Mouse (Mus musculus) liver, adult 2 months (tissue): ENCODE measurements at regions not wholly inside any gene's neighbourhood (a gene's known extent, or its start where the extent isn't known, plus 50 kb on each side); places are given as distances from the start of the nearest gene placed in this dataset.

ENCODE experiments used
- DNase-seq: peaks from one replicate; pipeline ENCODE4 v3.0.0-alpha.2; 2011; ENCODE audit warnings: low read depth, low spot score; ENCODE audit errors: extremely low read depth
- H3K27ac ChIP-seq: fragments of 200-500 bp; replicated peaks from 2 replicates; pipeline ENCODE4 v1.5.1; 2012; ENCODE audit warnings: low read depth, mild to moderate bottlenecking, control low read depth, inconsistent platforms, low read length; ENCODE audit not compliant: insufficient read depth
- H3K27me3 ChIP-seq: fragments of 200-500 bp; 2 replicates; pipeline ENCODE4 v1.6.1; 2012; ENCODE audit warnings: mild to moderate bottlenecking, moderate library complexity, low read length, inconsistent platforms; ENCODE audit not compliant: control insufficient read depth, insufficient read depth
- H3K36me3 ChIP-seq: fragments of 200-500 bp; 2 replicates; pipeline ENCODE4 v1.6.1; 2012; ENCODE audit warnings: low read length, inconsistent platforms; ENCODE audit not compliant: control insufficient read depth, insufficient read depth
- H3K4me1 ChIP-seq: fragments of 200-500 bp; 2 replicates; pipeline ENCODE4 v1.6.1; 2011; ENCODE audit warnings: low read length; ENCODE audit not compliant: control insufficient read depth, insufficient read depth
- H3K4me3 ChIP-seq: fragments of 200-500 bp; 2 replicates; pipeline ENCODE4 v1.5.1; 2011; ENCODE audit warnings: low read depth, mild to moderate bottlenecking, control low read depth, low read length, moderate library complexity; ENCODE audit not compliant: insufficient read depth
- H3K79me2 ChIP-seq: fragments of 200-500 bp; 2 replicates; pipeline ENCODE4 v1.6.1; 2012; ENCODE audit warnings: inconsistent platforms, mild to moderate bottlenecking, low read length, moderate library complexity; ENCODE audit not compliant: control insufficient read depth, insufficient read depth
- H3K9ac ChIP-seq: fragments of 200-500 bp; 2 replicates; pipeline ENCODE4 v1.6.1; 2012; ENCODE audit warnings: low read depth, mild to moderate bottlenecking, control low read depth, inconsistent platforms, low read length
- CTCF ChIP-seq: fragments of 200-500 bp; IDR thresholded peaks from 2 replicates; pipeline ENCODE4 v1.5.1; 2011; ENCODE audit warnings: low read depth, low read length, control low read depth
- POLR2A ChIP-seq: fragments of 200-500 bp; IDR thresholded peaks from 2 replicates; pipeline ENCODE4 v1.6.1; 2011; ENCODE audit warnings: low read length, control low read depth; ENCODE audit not compliant: insufficient read depth; ENCODE audit errors: extremely low read depth
- WGBS: fragments of 180-500 bp; shearing (Covaris S2); methylation state at CpG from one replicate; pipeline ENCODE4 v1.1.7; 2018; 5-methylcytosine and 5-hydroxymethylcytosine counted together

DNA sequence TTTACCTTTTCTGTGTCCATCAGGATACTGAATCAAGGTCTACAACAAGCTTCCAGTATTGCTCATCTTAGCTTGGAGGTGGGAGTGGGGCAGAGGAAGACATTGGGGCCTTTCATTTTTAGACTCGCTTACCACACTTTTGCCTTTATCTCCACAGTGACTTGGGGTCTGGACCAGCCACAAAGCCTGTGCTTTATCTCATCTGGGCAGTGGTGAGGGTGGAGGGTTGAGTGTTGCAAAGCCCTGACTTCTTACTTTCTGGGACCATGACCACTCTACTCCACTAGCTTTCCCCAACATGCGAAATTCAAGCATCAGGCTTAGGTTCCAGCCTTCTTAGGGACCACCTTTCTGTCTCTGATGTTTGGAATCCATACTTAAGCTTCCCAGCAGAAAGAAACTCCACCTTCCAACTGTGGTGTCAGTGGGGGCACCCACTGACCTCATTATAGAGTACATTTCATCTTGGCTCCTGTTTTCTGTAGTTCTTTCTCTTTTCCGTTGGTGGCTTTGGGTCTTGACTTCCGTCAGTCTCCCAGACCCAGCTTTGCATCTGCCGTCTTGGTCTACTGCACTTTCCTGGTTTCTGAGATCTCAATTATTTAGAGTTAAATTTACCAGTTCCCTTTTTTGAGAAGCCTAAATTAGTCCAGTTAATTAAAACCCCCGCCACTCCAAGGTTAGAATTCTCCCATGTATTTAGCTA lies 80.5 kb downstream of the Gm815 start:
- WGBS: 94% methylated on average over 6 of the region's 6 CpGs
- H3K27ac ChIP-seq: no peak overlapping the region
- H3K4me3 ChIP-seq: no peak overlapping the region
- no peak overlapping the region for H3K9ac ChIP-seq
- H3K79me2 ChIP-seq: no peaks in the 10 kb centered on the region
- H3K36me3 ChIP-seq: no peaks in the 10 kb centered on the region
- TF ChIP-seq POLR2A (no peak), CTCF (no peak)
- H3K27me3 ChIP-seq: no peaks in the 10 kb centered on the region
- no peak for DNase-seq
- H3K4me1 ChIP-seq: no peaks in the 10 kb centered on the region

DNA sequence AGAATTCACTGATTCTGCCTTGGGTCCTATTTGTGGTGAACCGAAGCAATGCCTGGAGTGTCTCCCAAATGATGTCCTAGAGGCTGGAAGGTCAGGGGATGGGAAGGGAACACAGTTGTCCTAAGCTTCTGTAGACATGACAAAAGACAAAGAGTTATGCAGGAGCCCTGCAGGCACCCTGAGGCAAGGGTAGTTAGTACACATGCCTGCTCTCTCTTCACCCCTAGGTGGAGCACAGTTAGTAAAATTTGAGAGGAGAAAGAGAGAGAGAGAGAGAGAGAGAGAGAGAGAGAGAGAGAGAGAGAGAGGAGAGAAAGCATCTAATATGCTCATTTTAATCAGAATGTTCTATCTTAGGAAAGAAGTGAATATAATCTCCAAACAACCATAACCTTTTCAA lies 87.4 kb downstream of the Gm815 start:
- H3K27me3 ChIP-seq: no peaks in the 10 kb centered on the region
- TF ChIP-seq POLR2A (no peak), CTCF (no peak)
- no peak overlapping the region for H3K9ac ChIP-seq
- no peak overlapping the region for H3K4me3 ChIP-seq
- no peak overlapping the region for H3K27ac ChIP-seq
- no peaks in the 10 kb centered on the region for H3K79me2 ChIP-seq
- 83% methylated on average over 1 of the region's 1 CpGs for WGBS
- DNase-seq: no peak
- no peaks in the 10 kb centered on the region for H3K36me3 ChIP-seq
- H3K4me1 ChIP-seq: no peaks in the 10 kb centered on the region

- Histone ChIP-seq H3K4me1 (no peaks in the 10 kb centered on the region), H3K79me2 (no peaks in the 10 kb centered on the region), H3K4me3 (no peak overlapping the region), H3K27ac (no peak overlapping the region), H3K9ac (no peak overlapping the region), H3K36me3 (no peaks in the 10 kb centered on the region), H3K27me3 (no peaks in the 10 kb centered on the region)
- DNase-seq: no peak
- no peak for TF ChIP-seq POLR2A
- 58% methylated on average over 6 of the region's 6 CpGs for WGBS
Measured at GRCm38 (mm10) chr19:26973773-26974548, 88.3 kb downstream of the Gm815 start.

DNA sequence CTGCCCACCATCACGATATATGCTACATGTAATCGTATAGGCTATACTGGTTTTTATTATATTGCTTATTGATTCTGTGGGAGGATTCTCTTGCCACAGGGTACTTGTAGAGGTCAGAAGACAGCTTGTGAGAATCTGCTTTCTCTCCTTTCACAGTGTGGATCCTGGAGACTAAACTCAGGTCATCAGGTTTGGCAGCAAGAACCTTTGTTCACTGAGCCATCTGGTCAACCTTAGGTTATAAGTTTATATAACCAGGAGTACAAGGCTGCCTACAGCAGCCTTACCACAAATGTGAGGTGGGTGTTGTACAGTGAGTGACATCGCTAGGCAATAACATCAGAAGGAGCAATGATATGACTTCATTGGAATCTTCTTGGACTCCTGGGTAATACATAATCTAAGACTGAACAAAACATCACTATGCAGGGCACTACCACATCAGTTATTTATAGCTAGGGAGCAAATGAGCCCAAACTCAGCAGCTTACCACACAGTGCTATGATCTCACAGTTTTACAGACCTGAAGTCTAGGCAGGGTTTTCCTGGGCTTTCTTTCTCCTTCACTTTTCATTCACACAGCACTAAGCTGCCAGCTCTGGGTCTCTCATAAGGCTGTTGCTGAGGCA lies 89.0 kb downstream of the Gm815 start:
- no peak overlapping the region for H3K27ac ChIP-seq
- H3K27me3 ChIP-seq: no peaks in the 10 kb centered on the region
- H3K9ac ChIP-seq: no peak overlapping the region
- no peaks in the 10 kb centered on the region for H3K36me3 ChIP-seq
- no peaks in the 10 kb centered on the region for H3K4me1 ChIP-seq
- 96% methylated on average over 3 of the region's 3 CpGs for WGBS
- DNase-seq: no peak
- no peak for TF ChIP-seq POLR2A
- TF ChIP-seq CTCF: no peak
- H3K79me2 ChIP-seq: no peaks in the 10 kb centered on the region
- no peak overlapping the region for H3K4me3 ChIP-seq

- WGBS: 84% methylated on average over 7 of the region's 7 CpGs
- no peaks in the 10 kb centered on the region for H3K36me3 ChIP-seq
- TF ChIP-seq CTCF: no peak
- TF ChIP-seq POLR2A: no peak
Measured at GRCm38 (mm10) chr19:26976604-26977322, 91.1 kb downstream of the Gm815 start.

More at GRCm38 (mm10) chr19:26976604-26977322, 91.1 kb downstream of the Gm815 start:
- Histone ChIP-seq H3K27me3 (no peaks in the 10 kb centered on the region), H3K4me1 (no peaks in the 10 kb centered on the region), H3K9ac (no peak overlapping the region), H3K27ac (no peak overlapping the region), H3K79me2 (no peaks in the 10 kb centered on the region), H3K4me3 (no peak overlapping the region)
- DNase-seq: no peak
